Mouse (Mus musculus): Measurements from ENCODE around the gene Ttc28. TPM values are rescaled to one million over a fixed set of nuclear protein-coding genes. Genes with fewer than 3 reads are reported as not detected.

The Ttc28 gene
- polyA plus RNA-seq, 1 experiment from 2014 or later = 5.7 TPM

GRCm38 (mm10) chr5:110841046-110841862, 38.3 kb upstream of the Ttc28 start:
- ATAC-seq (replicated peaks; ENCODE audit: low FRiP score) (no peak), DNase-seq (ENCODE audit: low spot score) (no peak)
- no peak overlapping the region for H3K27ac ChIP-seq (ENCODE audit: low read depth, low read length)
- WGBS = 76% methylated on average over 14 of the region's 14 CpGs
- H3K9me3 ChIP-seq (ENCODE audit: control insufficient read depth, low read length) = no peaks in the 10 kb centered on the region
- H3K4me1 ChIP-seq (replicated peaks; ENCODE audit: control insufficient read depth, insufficient read depth, low read length) = peaks cover 26% of the 10 kb centered on the region
- H3K27me3 ChIP-seq (replicated peaks; ENCODE audit: control insufficient read depth, insufficient read depth, low read length) = no peaks in the 10 kb centered on the region
- peaks cover 26% of the 10 kb centered on the region for H3K36me3 ChIP-seq (ENCODE audit: control insufficient read depth, insufficient read depth, low read length)
- H3K9ac ChIP-seq (ENCODE audit: low read depth, low read length) = no peak overlapping the region
- H3K4me2 ChIP-seq = peak overlapping the region; percentile 79
- peak overlapping the region; percentile 87 for H3K4me3 ChIP-seq (ENCODE audit: low read depth, low read length)

- Histone ChIP-seq H3K9ac (ENCODE audit: low read depth, low read length) (no peak overlapping the region), H3K27ac (ENCODE audit: low read depth, low read length) (no peak overlapping the region), H3K9me3 (ENCODE audit: control insufficient read depth, low read length) (no peaks in the 10 kb centered on the region), H3K4me1 (replicated peaks; ENCODE audit: control insufficient read depth, insufficient read depth, low read length) (no peaks in the 10 kb centered on the region), H3K4me3 (ENCODE audit: low read depth, low read length) (no peak overlapping the region), H3K27me3 (replicated peaks; ENCODE audit: control insufficient read depth, insufficient read depth, low read length) (no peaks in the 10 kb centered on the region), H3K36me3 (ENCODE audit: control insufficient read depth, insufficient read depth, low read length) (peaks cover 27% of the 10 kb centered on the region; the same call in 1 of the 2 replicates), H3K4me2 (no peak overlapping the region)
- no peak for ATAC-seq (replicated peaks; ENCODE audit: low FRiP score)
- no peak for DNase-seq (ENCODE audit: low spot score)
- WGBS = 67% methylated on average over 1 of the region's 1 CpGs
Observed at GRCm38 (mm10) chr5:110852990-110853389, 26.6 kb upstream of the Ttc28 start.

DNA sequence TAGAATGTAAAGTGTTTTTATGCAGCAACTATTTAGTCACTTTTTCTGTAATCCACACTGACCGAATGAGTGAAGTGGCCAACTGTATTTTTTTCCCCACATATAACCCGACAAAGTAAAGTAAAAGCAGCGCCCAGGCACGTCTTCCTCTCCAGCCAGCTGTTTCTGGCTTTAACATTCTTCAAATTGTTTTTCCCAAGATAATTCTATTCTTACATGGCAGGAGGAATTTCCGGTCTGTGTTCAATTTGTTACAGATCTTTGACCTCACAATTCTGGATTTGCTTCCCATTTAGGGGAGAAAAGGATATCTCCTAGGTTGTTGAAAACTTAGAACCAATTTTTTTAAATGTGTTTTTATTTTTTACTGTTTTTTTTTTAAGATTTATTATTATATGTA, 22.5 kb upstream of the Ttc28 start:
- no peak overlapping the region for H3K9ac ChIP-seq (ENCODE audit: low read depth, low read length)
- no peak for DNase-seq (ENCODE audit: low spot score)
- no peaks in the 10 kb centered on the region for H3K27me3 ChIP-seq (replicated peaks; ENCODE audit: control insufficient read depth, insufficient read depth, low read length)
- H3K4me1 ChIP-seq (replicated peaks; ENCODE audit: control insufficient read depth, insufficient read depth, low read length) = 0 out of 2 replicates have a peak, but pooled peaks cover 3% of the 10 kb centered on the region
- no peak for ATAC-seq (replicated peaks; ENCODE audit: low FRiP score)
- H3K9me3 ChIP-seq (ENCODE audit: control insufficient read depth, low read length) = no peaks in the 10 kb centered on the region
- H3K4me2 ChIP-seq = no peak overlapping the region
- H3K36me3 ChIP-seq (ENCODE audit: control insufficient read depth, insufficient read depth, low read length) = peaks cover 21% of the 10 kb centered on the region
- H3K4me3 ChIP-seq (ENCODE audit: low read depth, low read length) = no peak overlapping the region
- H3K27ac ChIP-seq (ENCODE audit: low read depth, low read length) = no peak overlapping the region
- WGBS = 77% methylated on average over 5 of the region's 5 CpGs

DNA sequence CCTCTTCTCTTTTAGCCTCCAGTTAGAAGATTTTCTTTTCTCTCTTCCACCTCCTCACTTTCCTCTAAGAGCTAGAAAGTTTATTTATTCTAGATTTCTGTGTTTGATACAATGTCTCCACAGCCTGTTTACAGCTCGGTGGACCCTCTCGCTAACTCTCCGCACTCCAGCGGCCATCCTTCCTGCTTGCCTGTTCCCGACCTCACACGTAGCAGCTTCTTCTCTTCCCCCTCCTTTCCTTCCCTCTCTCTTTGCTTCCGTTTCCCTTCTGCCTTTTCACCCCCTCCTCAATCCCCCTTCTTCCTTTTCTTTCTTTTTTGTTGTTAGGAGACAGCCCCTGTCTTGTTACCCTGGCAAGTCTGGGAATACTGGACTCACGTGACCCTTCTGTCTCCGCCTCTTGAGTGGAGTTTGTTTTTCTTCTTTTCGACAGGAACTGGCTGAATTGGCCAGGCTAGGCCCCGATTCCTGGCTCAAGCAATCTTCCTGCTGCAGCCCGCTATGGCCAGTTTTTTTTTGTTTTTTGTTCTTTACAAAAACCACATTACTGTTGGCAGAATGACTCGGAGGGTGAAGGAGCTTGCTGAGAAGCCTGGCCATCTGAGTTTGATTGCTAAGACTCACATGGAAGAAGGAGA, 20.5 kb upstream of the Ttc28 start:
- 55% methylated on average over 13 of the region's 13 CpGs for WGBS

DNA sequence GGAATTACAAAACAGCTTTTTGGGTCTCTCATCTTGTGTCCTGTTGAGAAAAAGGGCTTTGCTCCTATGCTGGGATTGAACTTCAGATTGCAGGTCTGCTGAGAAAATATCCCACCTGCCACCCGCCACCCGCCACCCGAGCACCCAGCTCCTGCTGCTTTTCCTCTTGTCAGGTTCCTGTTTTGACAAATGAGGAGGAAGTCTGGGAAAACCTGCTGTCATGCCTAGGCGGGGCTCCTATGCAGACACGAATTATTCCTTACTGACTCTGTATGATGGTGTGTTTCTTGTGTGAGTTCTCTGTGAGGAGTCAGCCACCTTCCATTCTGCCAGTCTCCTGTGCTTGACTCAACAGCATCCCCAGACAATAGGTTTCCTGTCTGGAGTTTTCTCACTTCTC, 19.2 kb upstream of the Ttc28 start:
- WGBS = 84% methylated on average over 5 of the region's 5 CpGs
- no peaks in the 10 kb centered on the region for H3K9me3 ChIP-seq (ENCODE audit: control insufficient read depth, low read length)
- no peak overlapping the region for H3K27ac ChIP-seq (ENCODE audit: low read depth, low read length)
- no peak overlapping the region for H3K9ac ChIP-seq (ENCODE audit: low read depth, low read length)
- no peak overlapping the region for H3K4me2 ChIP-seq
- H3K27me3 ChIP-seq (replicated peaks; ENCODE audit: control insufficient read depth, insufficient read depth, low read length) = no peaks in the 10 kb centered on the region
- DNase-seq (ENCODE audit: low spot score) = no peak
- no peak for ATAC-seq (replicated peaks; ENCODE audit: low FRiP score)
- peaks cover 34% of the 10 kb centered on the region for H3K36me3 ChIP-seq (ENCODE audit: control insufficient read depth, insufficient read depth, low read length)
- 0 out of 2 replicates have a peak, but pooled peaks cover 3% of the 10 kb centered on the region for H3K4me1 ChIP-seq (replicated peaks; ENCODE audit: control insufficient read depth, insufficient read depth, low read length)
- no peak overlapping the region for H3K4me3 ChIP-seq (ENCODE audit: low read depth, low read length)

More for the DNA sequence above, 20.5 kb upstream of the Ttc28 start:
- peak overlapping the region; percentile 35 for H3K27ac ChIP-seq (ENCODE audit: low read depth, low read length)
- H3K9ac ChIP-seq (ENCODE audit: low read depth, low read length) = no peak overlapping the region
- no peak overlapping the region for H3K4me2 ChIP-seq
- H3K4me3 ChIP-seq (ENCODE audit: low read depth, low read length) = no peak overlapping the region
- ATAC-seq (replicated peaks; ENCODE audit: low FRiP score) (no peak), DNase-seq (ENCODE audit: low spot score) (no peak)
- H3K9me3 ChIP-seq (ENCODE audit: control insufficient read depth, low read length) = no peaks in the 10 kb centered on the region
- no peaks in the 10 kb centered on the region for H3K27me3 ChIP-seq (replicated peaks; ENCODE audit: control insufficient read depth, insufficient read depth, low read length)
- H3K4me1 ChIP-seq (replicated peaks; ENCODE audit: control insufficient read depth, insufficient read depth, low read length) = 0 out of 2 replicates have a peak, but pooled peaks cover 3% of the 10 kb centered on the region
- H3K36me3 ChIP-seq (ENCODE audit: control insufficient read depth, insufficient read depth, low read length) = peaks cover 32% of the 10 kb centered on the region

DNA sequence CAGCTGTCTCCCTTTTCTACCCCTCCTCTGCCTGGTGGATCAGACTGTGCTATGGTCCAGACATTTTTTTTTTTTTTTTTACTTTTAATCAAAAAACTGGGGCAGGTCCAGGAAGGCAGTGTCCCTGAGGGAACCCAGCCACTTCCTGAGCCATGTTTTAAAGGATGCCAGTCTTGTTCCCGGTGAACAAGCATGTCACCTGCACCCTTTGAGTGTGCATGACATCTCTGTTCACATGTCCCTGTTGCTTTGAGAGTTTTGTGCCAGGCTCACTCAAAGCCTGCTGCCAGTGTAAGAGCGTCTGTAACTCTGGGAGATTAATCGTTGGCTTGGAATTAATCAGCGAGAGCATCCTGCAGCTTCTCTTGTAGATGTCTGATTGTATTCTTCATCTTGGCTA, 11.1 kb upstream of the Ttc28 start:
- 86% methylated on average over 4 of the region's 4 CpGs for WGBS
- H3K9ac ChIP-seq (ENCODE audit: low read depth, low read length) = no peak overlapping the region
- H3K27ac ChIP-seq (ENCODE audit: low read depth, low read length) = no peak overlapping the region
- DNase-seq (ENCODE audit: low spot score) = no peak
- H3K36me3 ChIP-seq (ENCODE audit: control insufficient read depth, insufficient read depth, low read length) = peaks cover 25% of the 10 kb centered on the region
- no peak for ATAC-seq (replicated peaks; ENCODE audit: low FRiP score)
- no peaks in the 10 kb centered on the region for H3K4me1 ChIP-seq (replicated peaks; ENCODE audit: control insufficient read depth, insufficient read depth, low read length)
- H3K4me2 ChIP-seq = no peak overlapping the region
- H3K4me3 ChIP-seq (ENCODE audit: low read depth, low read length) = no peak overlapping the region
- H3K9me3 ChIP-seq (ENCODE audit: control insufficient read depth, low read length) = no peaks in the 10 kb centered on the region
- H3K27me3 ChIP-seq (replicated peaks; ENCODE audit: control insufficient read depth, insufficient read depth, low read length) = no peaks in the 10 kb centered on the region

- Histone ChIP-seq H3K9me3 (ENCODE audit: control insufficient read depth, low read length) (no peaks in the 10 kb centered on the region), H3K36me3 (ENCODE audit: control insufficient read depth, insufficient read depth, low read length) (peaks cover 24% of the 10 kb centered on the region), H3K27ac (ENCODE audit: low read depth, low read length) (no peak overlapping the region), H3K9ac (ENCODE audit: low read depth, low read length) (no peak overlapping the region), H3K4me3 (ENCODE audit: low read depth, low read length) (no peak overlapping the region), H3K27me3 (replicated peaks; ENCODE audit: control insufficient read depth, insufficient read depth, low read length) (no peaks in the 10 kb centered on the region), H3K4me1 (replicated peaks; ENCODE audit: control insufficient read depth, insufficient read depth, low read length) (no peaks in the 10 kb centered on the region), H3K4me2 (no peak overlapping the region)
- WGBS = 64% methylated on average over 8 of the region's 8 CpGs
- no peak for DNase-seq (ENCODE audit: low spot score)
- ATAC-seq (replicated peaks; ENCODE audit: low FRiP score) = no peak
Observed at GRCm38 (mm10) chr5:110869242-110869669, 10.3 kb upstream of the Ttc28 start.

DNA sequence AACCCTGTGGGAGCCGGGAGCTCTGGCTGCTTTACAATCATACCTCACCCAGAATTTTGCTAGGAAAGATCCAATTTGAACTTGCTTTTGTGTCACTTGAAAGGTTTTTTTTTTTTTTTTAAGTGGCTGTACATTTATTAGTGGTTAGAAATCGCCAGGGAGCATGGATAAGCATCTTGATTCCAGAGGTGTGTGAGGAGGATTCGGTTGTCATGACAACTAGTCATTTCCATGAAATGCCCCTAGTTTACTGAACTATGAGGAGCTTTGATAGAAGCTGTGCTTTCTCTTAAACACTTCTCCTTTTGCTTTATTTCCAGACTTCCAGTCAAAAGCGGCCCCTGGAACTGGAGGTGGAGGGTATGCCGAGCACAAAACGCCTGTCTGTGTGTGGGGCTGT, 6.4 kb upstream of the Ttc28 start:
- Histone ChIP-seq H3K4me2 (no peak overlapping the region), H3K36me3 (ENCODE audit: control insufficient read depth, insufficient read depth, low read length) (peaks cover 20% of the 10 kb centered on the region), H3K4me3 (ENCODE audit: low read depth, low read length) (no peak overlapping the region), H3K9ac (ENCODE audit: low read depth, low read length) (no peak overlapping the region), H3K27me3 (replicated peaks; ENCODE audit: control insufficient read depth, insufficient read depth, low read length) (no peaks in the 10 kb centered on the region), H3K9me3 (ENCODE audit: control insufficient read depth, low read length) (no peaks in the 10 kb centered on the region), H3K27ac (ENCODE audit: low read depth, low read length) (no peak overlapping the region), H3K4me1 (replicated peaks; ENCODE audit: control insufficient read depth, insufficient read depth, low read length) (peaks cover 5% of the 10 kb centered on the region)
- 88% methylated on average over 6 of the region's 6 CpGs for WGBS
- ATAC-seq (replicated peaks; ENCODE audit: low FRiP score) (no peak), DNase-seq (ENCODE audit: low spot score) (no peak)

- Histone ChIP-seq H3K9ac (ENCODE audit: low read depth, low read length) (no peak overlapping the region), H3K4me2 (no peak overlapping the region), H3K27me3 (replicated peaks; ENCODE audit: control insufficient read depth, insufficient read depth, low read length) (no peaks in the 10 kb centered on the region), H3K27ac (ENCODE audit: low read depth, low read length) (no peak overlapping the region), H3K4me3 (ENCODE audit: low read depth, low read length) (no peak overlapping the region), H3K4me1 (replicated peaks; ENCODE audit: control insufficient read depth, insufficient read depth, low read length) (peaks cover 5% of the 10 kb centered on the region), H3K9me3 (ENCODE audit: control insufficient read depth, low read length) (no peaks in the 10 kb centered on the region), H3K36me3 (ENCODE audit: control insufficient read depth, insufficient read depth, low read length) (peaks cover 18% of the 10 kb centered on the region)
- DNase-seq (ENCODE audit: low spot score) (no peak), ATAC-seq (replicated peaks; ENCODE audit: low FRiP score) (no peak)
Observed at GRCm38 (mm10) chr5:110874711-110875110, 4.9 kb upstream of the Ttc28 start.

Measured in liver, embryonic 11.5 days (tissue).